In genomic region chr1:23321331-23321851, GRCm38 (mm10) we compare ENCODE assay signal across 8 mouse cellular contexts.
DNase-seq lines count a peak whose midpoint lies in the region; ATAC-seq and TF ChIP-seq lines count a peak whose summit lies in the region.

No protein-coding gene starts in this region.

- H3K4me2 ChIP-seq in hindbrain, embryonic 11.5 days (replicated peaks; ENCODE audit: low read depth, low read length) = no peak overlapping the region
- H3K4me2 ChIP-seq in heart, embryonic 12.5 days = peak overlapping the region; percentile 60
- peak overlapping the region; percentile 43 for H3K4me2 ChIP-seq in kidney, postnatal 0 days (ENCODE audit: low read length)
- peak overlapping the region; percentile 49 for H3K4me2 ChIP-seq in midbrain, embryonic 16.5 days (ENCODE audit: low read length)

- no peaks in the 10 kb centered on the region for H3K9me3 ChIP-seq in hindbrain, embryonic 10.5 days
- H3K9me3 ChIP-seq in hindbrain, embryonic 11.5 days (ENCODE audit: control insufficient read depth, low read length) = no peaks in the 10 kb centered on the region
- no peaks in the 10 kb centered on the region for H3K9me3 ChIP-seq in heart, embryonic 12.5 days (replicated peaks)
- no peaks in the 10 kb centered on the region for H3K9me3 ChIP-seq in kidney, postnatal 0 days (replicated peaks; ENCODE audit: low read length)
- no peaks in the 10 kb centered on the region for H3K9me3 ChIP-seq in midbrain, embryonic 16.5 days (replicated peaks; ENCODE audit: control insufficient read depth, low read length, poor library complexity, severe bottlenecking)

- H3K4me3 ChIP-seq in hindbrain, embryonic 10.5 days = no peak overlapping the region
- no peak overlapping the region for H3K4me3 ChIP-seq in hindbrain, embryonic 11.5 days (ENCODE audit: low read depth, low read length)
- peak overlapping the region; percentile 22 for H3K4me3 ChIP-seq in heart, embryonic 12.5 days
- no peak overlapping the region for H3K4me3 ChIP-seq in kidney, postnatal 0 days (replicated peaks; ENCODE audit: low read depth, low read length)
- peak overlapping the region; percentile 11; the same call in 1 of the 2 replicates for H3K4me3 ChIP-seq in midbrain, embryonic 16.5 days (ENCODE audit: low read depth, low read length)

- TF ChIP-seq CTCF in kidney, postnatal 0 days (IDR thresholded peaks at IDR 0.05; ENCODE audit: low read depth) = no peak

- no peaks in the 10 kb centered on the region for H3K36me3 ChIP-seq in hindbrain, embryonic 10.5 days
- H3K36me3 ChIP-seq in hindbrain, embryonic 11.5 days (ENCODE audit: control insufficient read depth, insufficient read depth, low read length) = no peaks in the 10 kb centered on the region
- no peaks in the 10 kb centered on the region for H3K36me3 ChIP-seq in heart, embryonic 12.5 days
- H3K36me3 ChIP-seq in kidney, postnatal 0 days (ENCODE audit: insufficient read depth, low read length) = no peaks in the 10 kb centered on the region
- no peaks in the 10 kb centered on the region for H3K36me3 ChIP-seq in midbrain, embryonic 16.5 days (ENCODE audit: control insufficient read depth, insufficient read depth, low read length)

- H3K27me3 ChIP-seq in hindbrain, embryonic 10.5 days (ENCODE audit: insufficient read depth, poor library complexity, severe bottlenecking) = no peaks in the 10 kb centered on the region
- H3K27me3 ChIP-seq in hindbrain, embryonic 11.5 days (ENCODE audit: control insufficient read depth, insufficient read depth, low read length) = no peaks in the 10 kb centered on the region
- H3K27me3 ChIP-seq in heart, embryonic 12.5 days (replicated peaks) = no peaks in the 10 kb centered on the region
- no peaks in the 10 kb centered on the region for H3K27me3 ChIP-seq in kidney, postnatal 0 days (ENCODE audit: insufficient read depth, low read length)
- no peaks in the 10 kb centered on the region for H3K27me3 ChIP-seq in midbrain, embryonic 16.5 days (ENCODE audit: control insufficient read depth, insufficient read depth, low read depth, low read length)

- no peak for ATAC-seq in hindbrain, embryonic 11.5 days (ENCODE audit: low FRiP score)
- ATAC-seq in heart, embryonic 12.5 days (ENCODE audit: insufficient number of reproducible peaks, low FRiP score) = no peak
- ATAC-seq in kidney, postnatal 0 days (replicated peaks; ENCODE audit: low FRiP score, low read depth) = no peak
- peak; percentile 86 for ATAC-seq in midbrain, embryonic 16.5 days

- 55% methylated on average over 10 of the region's 10 CpGs for WGBS in hindbrain, embryonic 10.5 days
- 55% methylated on average over 10 of the region's 10 CpGs for whole genome bisulfite sequencing in hindbrain, embryonic 11.5 days
- WGBS in heart, embryonic 12.5 days = 32% methylated on average over 10 of the region's 10 CpGs
- 25% methylated on average over 10 of the region's 10 CpGs for WGBS in kidney, postnatal 0 days
- 9% methylated on average over 10 of the region's 10 CpGs for WGBS in midbrain, embryonic 16.5 days

- H3K27ac ChIP-seq in hindbrain, embryonic 10.5 days = peak overlapping the region; percentile 35; the same call in 1 of the 2 replicates
- H3K27ac ChIP-seq in hindbrain, embryonic 11.5 days (ENCODE audit: low read depth, low read length) = no peak overlapping the region
- peak overlapping the region; percentile 17; the same call in 1 of the 2 replicates for H3K27ac ChIP-seq in heart, embryonic 12.5 days (ENCODE audit: poor library complexity, severe bottlenecking)
- H3K27ac ChIP-seq in kidney, postnatal 0 days = no peak overlapping the region
- H3K27ac ChIP-seq in midbrain, embryonic 16.5 days (ENCODE audit: low read length) = peak overlapping the region; percentile 58; the same call in 1 of the 2 replicates

- DNase-seq in hindbrain, embryonic 10.5 days (ENCODE audit: low spot score) = no peak
- DNase-seq in hindbrain, embryonic 11.5 days (ENCODE audit: low spot score) = no peak
- peak; percentile 23 for DNase-seq in cerebellum, adult 8-10 months
- peak; percentile 75 for DNase-seq in kidney, postnatal 0 days (ENCODE audit: low spot score)
- DNase-seq in left cerebral cortex, adult 18-20 months (ENCODE audit: low spot score in 2 of 2) = no peak
- DNase-seq in layer of hippocampus, adult 11-12 months (ENCODE audit: low spot score) = no peak

- no peak overlapping the region for H3K9ac ChIP-seq in hindbrain, embryonic 11.5 days (ENCODE audit: low read depth, low read length)
- no peak overlapping the region for H3K9ac ChIP-seq in heart, embryonic 12.5 days
- no peak overlapping the region for H3K9ac ChIP-seq in kidney, postnatal 0 days (ENCODE audit: low read depth, low read length)
- peak overlapping the region; percentile 42; the same call in 1 of the 2 replicates for H3K9ac ChIP-seq in midbrain, embryonic 16.5 days (ENCODE audit: low read depth, low read length)

- H3K4me1 ChIP-seq in hindbrain, embryonic 10.5 days (replicated peaks) = peaks cover 5% of the 10 kb centered on the region; the same call in 1 of the 2 replicates
- H3K4me1 ChIP-seq in hindbrain, embryonic 11.5 days (replicated peaks; ENCODE audit: control insufficient read depth, insufficient read depth, low read length) = no peaks in the 10 kb centered on the region
- H3K4me1 ChIP-seq in heart, embryonic 12.5 days (replicated peaks) = peaks cover 6% of the 10 kb centered on the region; the same call in 1 of the 2 replicates
- 0 out of 2 replicates have a peak, but pooled peaks cover 4% of the 10 kb centered on the region for H3K4me1 ChIP-seq in kidney, postnatal 0 days (replicated peaks; ENCODE audit: insufficient read depth, low read length)
- peaks cover 7% of the 10 kb centered on the region for H3K4me1 ChIP-seq in midbrain, embryonic 16.5 days (ENCODE audit: control insufficient read depth, insufficient read depth, low read length)

Comparison
In these comparisons a context has a peak if more than half of its experiments do, and no peak if none do; other contexts are left out.
1. H3K27ac ChIP-seq: peak in hindbrain, embryonic 10.5 days (single experiment), heart, embryonic 12.5 days (single experiment) and midbrain, embryonic 16.5 days (single experiment); none in hindbrain, embryonic 11.5 days (single experiment) and kidney, postnatal 0 days (single experiment).
2. DNase-seq: peak in cerebellum, adult 8-10 months (single experiment) and kidney, postnatal 0 days (single experiment); none in hindbrain, embryonic 10.5 days (single experiment), hindbrain, embryonic 11.5 days (single experiment), left cerebral cortex, adult 18-20 months (0 of 2) and layer of hippocampus, adult 11-12 months (single experiment).
3. H3K4me3 ChIP-seq: peak in heart, embryonic 12.5 days (single experiment) and midbrain, embryonic 16.5 days (single experiment); none in hindbrain, embryonic 10.5 days (single experiment), hindbrain, embryonic 11.5 days (single experiment) and kidney, postnatal 0 days (single experiment).